Mouse (Mus musculus): ENCODE data around the gene Rnd1.

DNA sequence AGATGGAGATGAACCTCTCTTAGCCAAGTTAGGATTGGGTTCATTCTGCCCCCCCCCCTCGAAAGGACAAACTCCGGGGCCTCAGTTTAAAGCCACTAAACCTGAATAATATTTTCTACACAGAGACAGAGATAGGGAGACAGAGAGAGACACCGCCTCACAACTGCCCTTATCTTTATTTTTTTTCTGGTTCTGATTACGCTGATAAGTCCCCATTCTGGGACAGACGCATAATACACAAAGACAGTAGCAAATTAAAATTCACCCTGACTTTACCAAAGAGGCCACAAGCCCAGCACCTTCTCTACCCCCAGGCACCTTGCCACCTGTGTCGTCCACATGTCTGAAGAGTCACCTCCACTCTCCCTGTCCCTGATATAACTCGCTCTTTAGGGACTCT is 4.4 kb upstream of the Rnd1 start:
- TF ChIP-seq CTCF (IDR thresholded peaks at IDR 0.05; ENCODE audit: insufficient read depth, low read depth, low read length) (no peak), POLR2A (IDR thresholded peaks at IDR 0.05; ENCODE audit: insufficient read depth, low read depth, low read length) (no peak)

Data from olfactory bulb, adult 2 months (tissue).